8 mouse cellular contexts compared by ENCODE assay signal in genomic region chr5:3647708-3648121, GRCm38 (mm10). TPM values are rescaled to one million over a fixed set of nuclear protein-coding genes. Genes with fewer than 3 reads are reported as not detected.
A peak's percentile ranks its signal among the peaks of the same experiment; 100 is the strongest.
DNase-seq lines count a peak whose midpoint lies in the region; ATAC-seq and TF ChIP-seq lines count a peak whose summit lies in the region.

No protein-coding gene starts in this region.

- H3K4me3 ChIP-seq in gastrocnemius, adult 2 months = peak overlapping the region; percentile 85
- H3K4me3 ChIP-seq in hindbrain, embryonic 16.5 days (ENCODE audit: low read length) = peak overlapping the region; percentile 98
- H3K4me3 ChIP-seq in left cerebral cortex, adult 2 months = peak overlapping the region; percentile 77
- H3K4me3 ChIP-seq in megakaryocyte, embryonic 14.5 days (replicated peaks) = peak overlapping the region; percentile 98

- peak; percentile 24 for TF ChIP-seq CTCF in gastrocnemius, adult 2 months (IDR thresholded peaks at IDR 0.05)
- TF ChIP-seq CTCF in left cerebral cortex, adult 2 months (IDR thresholded peaks at IDR 0.05) = peak; percentile 33

- 0% methylated on average over 1 of the region's 46 CpGs for WGBS in hindbrain, embryonic 16.5 days

- peak; percentile 86 for ATAC-seq in common myeloid progenitor, adult 5-6 weeks (replicated peaks; ENCODE audit: low read depth, poor library complexity, severe bottlenecking)
- peak; percentile 96 for ATAC-seq in hindbrain, embryonic 16.5 days

- peaks cover 4% of the 10 kb centered on the region; the same call in 1 of the 2 replicates for H3K36me3 ChIP-seq in hindbrain, embryonic 16.5 days (ENCODE audit: control insufficient read depth, insufficient read depth, low read length)
- peaks cover 32% of the 10 kb centered on the region for H3K36me3 ChIP-seq in megakaryocyte, embryonic 14.5 days (replicated peaks; ENCODE audit: low read length)

- H3K4me2 ChIP-seq in hindbrain, embryonic 16.5 days (ENCODE audit: low read length) = peak overlapping the region; percentile 75

- H3K9ac ChIP-seq in hindbrain, embryonic 16.5 days (ENCODE audit: low read depth, low read length) = peak overlapping the region; percentile 97

- DNase-seq in adrenal gland, adult (ENCODE audit: inconsistent age in 2 of 2, low spot score in 1 of 2) = peak; percentile 92 to 96
- DNase-seq in gastrocnemius, adult 2 months = peak; percentile 95
- DNase-seq in left cerebral cortex, adult 2 months (ENCODE audit: extremely low spot score in 1 of 2, low spot score in 2 of 2) = peak; percentile 74 to 85
- DNase-seq in right cerebral cortex, postnatal 14 days = peak; percentile 76
- peak; percentile 81 to 84 for DNase-seq in urinary bladder, postnatal 4 days (ENCODE audit: low spot score in 2 of 2)

- H3K9me3 ChIP-seq in hindbrain, embryonic 16.5 days (ENCODE audit: control insufficient read depth, low read length) = no peaks in the 10 kb centered on the region
- H3K9me3 ChIP-seq in megakaryocyte, embryonic 14.5 days = no peaks in the 10 kb centered on the region

- H3K27me3 ChIP-seq in hindbrain, embryonic 16.5 days (replicated peaks; ENCODE audit: control insufficient read depth, insufficient read depth, low read length) = no peaks in the 10 kb centered on the region
- H3K27me3 ChIP-seq in megakaryocyte, embryonic 14.5 days (replicated peaks) = no peaks in the 10 kb centered on the region

- intact Hi-C loops in gastrocnemius, adult 2 months (cut with DNase I) = loop anchor here (5.0 to 10.0 kb wide), 2 partner anchors 155 to 457 kb away; partner anchors contain the start of genes Ankib1, Cyp51 and Krit1
- intact Hi-C loops in left cerebral cortex, adult 2 months (cut with DNase I) = loop anchor here (2.0 kb wide), 1 partner anchor 155 kb away; the partner anchor contains the start of genes Ankib1 and Krit1

- peaks cover 14% of the 10 kb centered on the region for H3K4me1 ChIP-seq in hindbrain, embryonic 16.5 days (ENCODE audit: control insufficient read depth, insufficient read depth, low read depth, low read length)
- H3K4me1 ChIP-seq in megakaryocyte, embryonic 14.5 days = peaks cover 79% of the 10 kb centered on the region

- peak overlapping the region; percentile 90 for H3K27ac ChIP-seq in gastrocnemius, adult 2 months
- H3K27ac ChIP-seq in hindbrain, embryonic 16.5 days (ENCODE audit: low read depth, low read length) = peak overlapping the region; percentile 91
- H3K27ac ChIP-seq in left cerebral cortex, adult 2 months = peak overlapping the region; percentile 87

RNA-seq across cellular contexts. Expression of gene Tmbim7, which starts 3.3 kb away (rescaled TPM):
- 2.9 TPM in 1 of 2 replicates, not detected in the other for total RNA-seq in common myeloid progenitor, adult 5-6 weeks (2017)
- total RNA-seq in gastrocnemius, adult 2 months (2021) = not detected
- polyA plus RNA-seq in hindbrain, embryonic 16.5 days (2015; fragmentation: Nextera tagmentation; extraction: Ambion mirVana) = not detected in 2 replicates
- not detected for total RNA-seq in left cerebral cortex, adult 2 months (2021)
- polyA plus RNA-seq in megakaryocyte, embryonic 14.5 days (2012; ENCODE audit: insufficient read depth, low replicate concordance) = not detected in 2 replicates

RNA-seq across cellular contexts. Expression of gene Gatad1, which starts 9.3 kb away (rescaled TPM):
- 187 and 209 TPM in 2 replicates for total RNA-seq in common myeloid progenitor, adult 5-6 weeks (2017)
- 100 to 1,000 TPM in 1 of 2 experiments, 10 to 100 TPM in 1; 91.4 to 100 TPM for total RNA-seq in gastrocnemius, adult 2 months (2021)
- polyA plus RNA-seq in hindbrain, embryonic 16.5 days (2015; fragmentation: Nextera tagmentation; extraction: Ambion mirVana) = 61.5 and 63.3 TPM in 2 replicates
- total RNA-seq in left cerebral cortex, adult 2 months (2021) = 100 to 1,000 TPM; 115 to 124 TPM
- 63.4 and 64.7 TPM in 2 replicates for polyA plus RNA-seq in megakaryocyte, embryonic 14.5 days (2012; ENCODE audit: insufficient read depth, low replicate concordance)

RNA-seq across cellular contexts. Expression of gene Rbm48, which starts 51.3 kb away (rescaled TPM):
- 37.9 and 38.6 TPM in 2 replicates for total RNA-seq in common myeloid progenitor, adult 5-6 weeks (2017)
- 1 to 10 TPM; 5.3 to 8.5 TPM for total RNA-seq in gastrocnemius, adult 2 months (2021)
- polyA plus RNA-seq in hindbrain, embryonic 16.5 days (2015; fragmentation: Nextera tagmentation; extraction: Ambion mirVana) = 15.6 and 16.9 TPM in 2 replicates
- 10 to 100 TPM; 13.6 to 15.0 TPM for total RNA-seq in left cerebral cortex, adult 2 months (2021)
- 2.8 TPM in 2 replicates for polyA plus RNA-seq in megakaryocyte, embryonic 14.5 days (2012; ENCODE audit: insufficient read depth, low replicate concordance)

RNA-seq across cellular contexts. Expression of gene Pex1, which starts 51.8 kb away (rescaled TPM):
- total RNA-seq in common myeloid progenitor, adult 5-6 weeks (2017) = 21.0 and 32.2 TPM in 2 replicates
- 1 to 10 TPM; 8.3 to 8.7 TPM for total RNA-seq in gastrocnemius, adult 2 months (2021)
- polyA plus RNA-seq in hindbrain, embryonic 16.5 days (2015; fragmentation: Nextera tagmentation; extraction: Ambion mirVana) = 20.0 and 21.7 TPM in 2 replicates
- total RNA-seq in left cerebral cortex, adult 2 months (2021) = 10 to 100 TPM; 25.8 to 30.6 TPM
- 0.64 TPM in 1 of 2 replicates, not detected in the other for polyA plus RNA-seq in megakaryocyte, embryonic 14.5 days (2012; ENCODE audit: insufficient read depth, low replicate concordance)

Comparison
In these comparisons a context has a peak if more than half of its experiments do, and no peak if none do; other contexts are left out.
1. Peak in every context shown above with its lines: DNase-seq, ATAC-seq, H3K4me3 ChIP-seq and H3K27ac ChIP-seq.